Mouse (Mus musculus) MEL (cell line): Measurements from ENCODE around the gene C330007P06Rik. TPM values are rescaled to one million over a fixed set of nuclear protein-coding genes. Genes with fewer than 3 reads are reported as not detected.

Experiments used
- DNase-seq: peaks from one replicate; pipeline ENCODE4 v3.0.0; 2011; ENCODE audit warnings: low read depth, low spot score
- H3K27ac ChIP-seq: 2 replicates; pipeline ENCODE4 v1.5.1; 2012; ENCODE audit warnings: low read depth, mild to moderate bottlenecking, control low read depth, low read length, moderate library complexity; ENCODE audit not compliant: control insufficient read depth
- H3K27me3 ChIP-seq, 2 experiments: fragments of 150-350 bp in 1 of 2; sonication (generic) in 1 of 2; 2 replicates each; pipeline ENCODE4 v1.6.1; 2012; ENCODE audit warnings: low read length in 2 of 2, mild to moderate bottlenecking in 2 of 2, improper control_type of control experiment in 1 of 2, moderate library complexity in 1 of 2; ENCODE audit not compliant: insufficient read depth in 2 of 2, control insufficient read depth in 1 of 2
- H3K36me3 ChIP-seq, 2 experiments: 2 replicates each; pipeline ENCODE4 v1.6.1; 2012 to 2014; ENCODE audit warnings: low read length in 2 of 2, improper control_type of control experiment in 1 of 2, inconsistent platforms in 1 of 2, mild to moderate bottlenecking in 1 of 2; ENCODE audit not compliant: insufficient read depth in 2 of 2, control insufficient read depth in 1 of 2
- H3K4me1 ChIP-seq, 2 experiments: fragments of 150-350 bp in 1 of 2; sonication (generic) in 1 of 2; 2 replicates each; pipeline ENCODE4 v1.6.1; 2012; ENCODE audit warnings: low read length in 2 of 2, improper control_type of control experiment in 1 of 2, mild to moderate bottlenecking in 1 of 2; ENCODE audit not compliant: insufficient read depth in 2 of 2, control insufficient read depth in 1 of 2
- H3K4me3 ChIP-seq, 2 experiments: fragments of 150-350 bp in 1 of 2; sonication (generic) in 1 of 2; 2 replicates each; pipeline ENCODE4 v1.5.1; 2012; ENCODE audit warnings: low read depth in 2 of 2, low read length in 2 of 2, mild to moderate bottlenecking in 2 of 2, moderate library complexity in 2 of 2, control low read depth in 1 of 2, improper control_type of control experiment in 1 of 2; ENCODE audit not compliant: control insufficient read depth in 1 of 2, insufficient read depth in 1 of 2
- H3K79me2 ChIP-seq: 2 replicates; pipeline ENCODE4 v1.6.1; 2012; ENCODE audit warnings: mild to moderate bottlenecking, low read length, moderate library complexity; ENCODE audit not compliant: control insufficient read depth, poor library complexity, insufficient read depth
- H3K9ac ChIP-seq: 2 replicates; pipeline ENCODE4 v1.6.1; 2012; ENCODE audit warnings: low read depth, mild to moderate bottlenecking, control low read depth, low read length, moderate library complexity; ENCODE audit not compliant: control insufficient read depth, poor library complexity, severe bottlenecking
- H3K9me3 ChIP-seq: fragments of 150-350 bp; sonication (generic); replicated peaks from 2 replicates; pipeline ENCODE4 v1.6.1; 2012; ENCODE audit warnings: mild to moderate bottlenecking, low read length, improper control_type of control experiment, moderate library complexity; ENCODE audit not compliant: insufficient read depth
- CHD2 ChIP-seq: IDR thresholded peaks from 2 replicates; pipeline ENCODE4 v1.6.1; 2011; ENCODE audit warnings: low read length, improper control_type of control experiment
- CTCF ChIP-seq, 3 experiments: IDR thresholded peaks in 2 of 3; conservative IDR thresholded peaks in 1 of 3; 2 replicates each; pipeline ENCODE4 v1.5.1; 2011 to 2012; ENCODE audit warnings: low read length in 3 of 3, low read depth in 2 of 3, mild to moderate bottlenecking in 2 of 3, improper control_type of control experiment in 1 of 3, inconsistent platforms in 1 of 3, mixed read lengths in 1 of 3, moderate library complexity in 1 of 3; ENCODE audit not compliant: control insufficient read depth in 1 of 3, insufficient read depth in 1 of 3, poor library complexity in 1 of 3, severe bottlenecking in 1 of 3
- ELF1 ChIP-seq: IDR thresholded peaks from 2 replicates; pipeline ENCODE4 v1.6.1; 2014; ENCODE audit warnings: low read depth, mild to moderate bottlenecking, inconsistent platforms, low read length, improper control_type of control experiment, moderate library complexity
- GATA1 ChIP-seq: IDR thresholded peaks from 2 replicates; pipeline ENCODE4 v1.6.1; 2011; ENCODE audit warnings: low read depth, low read length, improper control_type of control experiment
- HCFC1 ChIP-seq: IDR thresholded peaks from 2 replicates; pipeline ENCODE4 v1.6.1; 2012; ENCODE audit warnings: low read depth, mild to moderate bottlenecking, inconsistent platforms, low read length, improper control_type of control experiment, moderate library complexity
- JUND ChIP-seq: IDR thresholded peaks from 2 replicates; pipeline ENCODE4 v1.6.1; 2011; ENCODE audit warnings: low read depth, mild to moderate bottlenecking, improper control_type of control experiment, low read length
- KAT2A ChIP-seq: conservative IDR thresholded peaks from 2 replicates; pipeline ENCODE4 v1.6.1; 2012; ENCODE audit warnings: low read depth, low read length, improper control_type of control experiment, inconsistent platforms
- MAX ChIP-seq: IDR thresholded peaks from 2 replicates; pipeline ENCODE4 v1.6.1; 2011; ENCODE audit warnings: low read length, improper control_type of control experiment
- MEF2A ChIP-seq: IDR thresholded peaks from 2 replicates; pipeline ENCODE4 v1.6.1; 2014; ENCODE audit warnings: low read depth, mild to moderate bottlenecking, inconsistent platforms, low read length, improper control_type of control experiment; ENCODE audit not compliant: poor library complexity, insufficient replicate concordance, severe bottlenecking; ENCODE audit errors: extremely low read depth
- MYC ChIP-seq: IDR thresholded peaks from 2 replicates; pipeline ENCODE4 v1.6.1; 2011; ENCODE audit warnings: low read depth, mild to moderate bottlenecking, low read length, improper control_type of control experiment, moderate library complexity
- NELFE ChIP-seq: IDR thresholded peaks from 2 replicates; pipeline ENCODE4 v1.6.1; 2011; ENCODE audit warnings: low read depth, low read length, improper control_type of control experiment
- POLR2A ChIP-seq, 2 experiments: IDR thresholded peaks; 2 replicates each; pipeline ENCODE4 v1.6.1; 2011 to 2012; ENCODE audit warnings: low read length in 2 of 2, mild to moderate bottlenecking in 2 of 2, control low read depth in 1 of 2, improper control_type of control experiment in 1 of 2, low read depth in 1 of 2, moderate library complexity in 1 of 2; ENCODE audit not compliant: control insufficient read depth in 1 of 2, insufficient read depth in 1 of 2, poor library complexity in 1 of 2
- POLR2AphosphoS2 ChIP-seq: IDR thresholded peaks from 2 replicates; pipeline ENCODE4 v1.6.1; 2011; ENCODE audit warnings: low read length, improper control_type of control experiment
- POLR2AphosphoS5 ChIP-seq: IDR thresholded peaks from 2 replicates; pipeline ENCODE4 v1.6.1; 2012; ENCODE audit warnings: low read depth, borderline replicate concordance, mild to moderate bottlenecking, inconsistent platforms, low read length, moderate library complexity, mixed read lengths
- TAL1 ChIP-seq: IDR thresholded peaks from 2 replicates; pipeline ENCODE4 v1.6.1; 2012; ENCODE audit warnings: mild to moderate bottlenecking, inconsistent platforms, low read length, moderate library complexity, mixed read lengths
- TBP ChIP-seq: IDR thresholded peaks from 2 replicates; pipeline ENCODE4 v1.8.0; 2011; ENCODE audit warnings: low read depth, low read length, improper control_type of control experiment
- USF1 ChIP-seq: IDR thresholded peaks from 2 replicates; pipeline ENCODE4 v1.6.1; 2014; ENCODE audit warnings: low read depth, mild to moderate bottlenecking, inconsistent platforms, low read length, improper control_type of control experiment, moderate library complexity
- ZKSCAN1 ChIP-seq: IDR thresholded peaks from 2 replicates; pipeline ENCODE4 v1.6.1; 2012; ENCODE audit warnings: low read depth, mild to moderate bottlenecking, inconsistent platforms, low read length, improper control_type of control experiment, moderate library complexity
- ZNF384 ChIP-seq: IDR thresholded peaks from 2 replicates; pipeline ENCODE4 v1.6.1; 2012; ENCODE audit warnings: low read depth, mild to moderate bottlenecking, inconsistent platforms, low read length, improper control_type of control experiment
- polyA plus RNA-seq, 2 experiments: library from polyadenylated mRNA; stranded (reverse) in 1 of 2; unstranded in 1 of 2; fragments of >175 nt in 1 of 2; fragments of >200 nt in 1 of 2; gene quantifications; 2 replicates each; pipeline versions ENCODE4 v1.2.1 to v1.2.4; 2012; ENCODE audit warnings: low replicate concordance in 2 of 2, low read depth in 1 of 2; ENCODE audit not compliant: insufficient read length in 2 of 2, insufficient read depth in 1 of 2, missing spikeins in 1 of 2
- total RNA-seq: library from RNA; depleted of rRNA; stranded (reverse); fragments of 300-350 nt; gene quantifications from 2 replicates; pipeline ENCODE4 v1.2.3, GENCODE M21; 2012

C330007P06Rik gene
- total and polyA plus RNA-seq, 3 experiments, result 15.1 to 17.1 TPM; not detected in 1

GRCm38 (mm10) chrX:36808318-36808683 is 65.6 kb downstream of the C330007P06Rik start:
- peak overlapping the region; percentile 17 to 40; a peak in 1 of 4 replicates for H3K4me3 ChIP-seq
- no peaks in the 10 kb centered on the region for H3K79me2 ChIP-seq
- TF ChIP-seq NELFE (peak; percentile 43; the same call in 1 of the 2 replicates), POLR2A (IDR thresholded peaks at IDR 0.05; ENCODE audit: control insufficient read depth in 1 of 2, insufficient read depth in 1 of 2, low read depth in 1 of 2, low read length in 2 of 2, poor library complexity in 1 of 2) (no peak)
- H3K4me1 ChIP-seq, result peaks cover 0 to 8% of the 10 kb centered on the region in 2 experiments; a peak in 2 of 4 replicates
- H3K9me3 ChIP-seq, result no peaks in the 10 kb centered on the region
- peaks cover 0 to 2% of the 10 kb centered on the region in 2 experiments; a peak in 2 of 4 replicates for H3K36me3 ChIP-seq
- peak overlapping the region; percentile 64 for H3K9ac ChIP-seq
- peak overlapping the region; percentile 82 for H3K27ac ChIP-seq
- no peaks in the 10 kb centered on the region for H3K27me3 ChIP-seq
- DNase-seq, result no peak

- DNase-seq, result peak; percentile 94
- peak overlapping the region; percentile 97 for H3K27ac ChIP-seq
- H3K9me3 ChIP-seq, result no peaks in the 10 kb centered on the region
- H3K4me1 ChIP-seq, result peaks cover 0 to 10% of the 10 kb centered on the region in 2 experiments; a peak in 2 of 4 replicates
- H3K9ac ChIP-seq, result peak overlapping the region; percentile 85
- H3K27me3 ChIP-seq, result no peaks in the 10 kb centered on the region
- peaks cover 0 to 2% of the 10 kb centered on the region in 2 experiments; a peak in 2 of 4 replicates for H3K36me3 ChIP-seq
- TF ChIP-seq POLR2AphosphoS5 (no peak), CTCF (IDR thresholded peaks at IDR 0.05 in 2 of 3, conservative IDR thresholded peaks at IDR 0.05 in 1 of 3; ENCODE audit: control insufficient read depth in 1 of 3, insufficient read depth in 1 of 3, low read depth in 2 of 3, low read length in 3 of 3, poor library complexity in 1 of 3, severe bottlenecking in 1 of 3) (peak; percentile 41 to 69 (median 67)), ZKSCAN1 (no peak), POLR2AphosphoS2 (peak; percentile 60), NELFE (peak; percentile 46), MYC (peak; percentile 49; the same call in 1 of the 2 replicates), JUND (no peak), ZNF384 (no peak), USF1 (no peak), MEF2A (no peak), HCFC1 (peak; percentile 76), KAT2A (no peak), MAX (peak; percentile 53), TAL1 (peak; percentile 13; the same call in 1 of the 2 replicates), POLR2A (IDR thresholded peaks at IDR 0.05; ENCODE audit: control insufficient read depth in 1 of 2, insufficient read depth in 1 of 2, low read depth in 1 of 2, low read length in 2 of 2, poor library complexity in 1 of 2) (peak; percentile 23 to 79; a peak in 2 of 4 replicates), ELF1 (peak; percentile 40; the same call in 1 of the 2 replicates), CHD2 (no peak), GATA1 (no peak), TBP (peak; percentile 63)
- H3K4me3 ChIP-seq, result peak overlapping the region; percentile 65 to 69
- no peaks in the 10 kb centered on the region for H3K79me2 ChIP-seq
Measured at GRCm38 (mm10) chrX:36807360-36808317, 66.3 kb downstream of the C330007P06Rik start.
